Mouse (Mus musculus) hindbrain, embryonic 12.5 days (tissue): ENCODE measurements at regions not wholly inside any gene's neighbourhood (a gene's known extent, or its start where the extent isn't known, plus 50 kb on each side); places are given as distances from the start of the nearest gene placed in this dataset.

ENCODE experiments used
- ATAC-seq: fragments of 200-750 bp; cut with Nextera tagmentation; 2 replicates; pipeline ENCODE4 v1.8.0; 2017; ENCODE audit warnings: moderate TSS enrichment; ENCODE audit not compliant: low FRiP score
- H3K27ac ChIP-seq: fragments of 300-500 bp; sonication (generic); 2 replicates; pipeline ENCODE4 v1.5.1; 2016; ENCODE audit warnings: mild to moderate bottlenecking
- H3K27me3 ChIP-seq: fragments of 300-500 bp; sonication (generic); 2 replicates; pipeline ENCODE4 v1.6.1; 2016; ENCODE audit warnings: mild to moderate bottlenecking
- H3K36me3 ChIP-seq: fragments of 300-500 bp; sonication (generic); 2 replicates; pipeline ENCODE4 v1.6.1; 2016; ENCODE audit warnings: mild to moderate bottlenecking
- H3K4me1 ChIP-seq: fragments of 300-500 bp; sonication (generic); 2 replicates; pipeline ENCODE4 v1.6.1; 2016
- H3K4me2 ChIP-seq: fragments of 300-500 bp; sonication (generic); replicated peaks from 2 replicates; pipeline ENCODE4 v1.6.1; 2016; ENCODE audit warnings: mild to moderate bottlenecking
- H3K4me3 ChIP-seq: fragments of 300-500 bp; sonication (generic); 2 replicates; pipeline ENCODE4 v1.5.1; 2016; ENCODE audit warnings: mild to moderate bottlenecking
- H3K9ac ChIP-seq: fragments of 300-500 bp; sonication (generic); 2 replicates; pipeline ENCODE4 v1.6.1; 2016; ENCODE audit warnings: mild to moderate bottlenecking, moderate library complexity
- H3K9me3 ChIP-seq: fragments of 300-500 bp; sonication (generic); replicated peaks from 2 replicates; pipeline ENCODE4 v1.6.1; 2016; ENCODE audit warnings: mild to moderate bottlenecking
- WGBS: fragments of 180-500 bp; shearing (Covaris S2); methylation state at CpG from one replicate; pipeline ENCODE4 v1.1.7; 2016; 5-methylcytosine and 5-hydroxymethylcytosine counted together

DNA sequence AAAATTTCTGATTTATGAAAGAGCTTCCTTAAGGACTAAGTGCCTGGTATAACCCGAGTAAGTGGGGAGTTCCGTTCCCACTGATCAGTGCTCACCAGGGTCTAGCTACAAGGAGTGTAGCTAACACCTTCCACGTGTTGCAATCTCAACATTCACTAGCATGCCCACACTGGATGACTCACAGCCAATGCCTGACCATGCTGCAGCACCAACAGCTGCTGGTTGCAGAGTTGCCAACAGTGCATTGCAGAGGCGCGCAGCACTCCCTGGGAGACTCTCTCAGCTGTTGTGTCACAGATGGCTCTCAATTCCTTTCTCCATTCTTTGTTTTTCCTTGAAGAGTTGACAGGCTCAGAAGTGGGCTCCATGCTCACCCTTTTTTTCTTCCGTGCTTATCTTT lies 787.5 kb upstream of the Tenm3 start:
- Histone ChIP-seq H3K4me2 (no peak overlapping the region), H3K9ac (no peak overlapping the region), H3K27ac (no peak overlapping the region), H3K4me3 (no peak overlapping the region), H3K36me3 (no peaks in the 10 kb centered on the region), H3K27me3 (no peaks in the 10 kb centered on the region), H3K4me1 (no peaks in the 10 kb centered on the region), H3K9me3 (no peaks in the 10 kb centered on the region)
- ATAC-seq: no peak
- 66% methylated on average over 6 of the region's 6 CpGs for WGBS

DNA sequence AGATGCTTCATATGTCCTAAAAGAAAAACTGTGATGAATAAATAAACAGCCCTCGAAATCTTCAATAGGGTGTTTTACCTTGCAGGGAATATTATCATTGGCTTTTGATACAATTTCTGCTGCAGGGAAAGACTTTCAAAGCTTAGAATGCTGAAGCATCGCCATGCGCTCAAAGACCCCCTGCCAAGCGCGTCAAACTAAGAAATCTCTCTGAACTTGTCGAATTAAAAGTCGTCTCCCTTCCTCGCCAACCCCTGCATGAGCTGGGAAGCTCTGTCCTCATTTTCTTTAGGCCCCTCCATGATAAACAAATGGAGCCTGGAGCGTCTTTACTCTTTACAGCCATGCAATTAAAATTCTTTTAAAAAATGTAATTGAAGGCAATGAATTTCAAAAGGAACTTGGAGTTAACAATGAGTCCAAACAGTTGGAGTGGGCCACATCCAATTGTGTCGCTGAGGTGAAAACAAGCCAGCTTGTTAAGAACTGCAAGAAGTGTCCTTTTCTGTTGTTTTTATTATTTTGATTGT lies 784.3 kb upstream of the Tenm3 start:
- H3K4me1 ChIP-seq: no peaks in the 10 kb centered on the region
- no peak overlapping the region for H3K4me2 ChIP-seq
- ATAC-seq: no peak
- H3K27ac ChIP-seq: no peak overlapping the region
- H3K9me3 ChIP-seq: no peaks in the 10 kb centered on the region
- 21% methylated on average over 10 of the region's 10 CpGs for WGBS
- H3K9ac ChIP-seq: no peak overlapping the region
- no peaks in the 10 kb centered on the region for H3K36me3 ChIP-seq
- no peaks in the 10 kb centered on the region for H3K27me3 ChIP-seq
- no peak overlapping the region for H3K4me3 ChIP-seq

DNA sequence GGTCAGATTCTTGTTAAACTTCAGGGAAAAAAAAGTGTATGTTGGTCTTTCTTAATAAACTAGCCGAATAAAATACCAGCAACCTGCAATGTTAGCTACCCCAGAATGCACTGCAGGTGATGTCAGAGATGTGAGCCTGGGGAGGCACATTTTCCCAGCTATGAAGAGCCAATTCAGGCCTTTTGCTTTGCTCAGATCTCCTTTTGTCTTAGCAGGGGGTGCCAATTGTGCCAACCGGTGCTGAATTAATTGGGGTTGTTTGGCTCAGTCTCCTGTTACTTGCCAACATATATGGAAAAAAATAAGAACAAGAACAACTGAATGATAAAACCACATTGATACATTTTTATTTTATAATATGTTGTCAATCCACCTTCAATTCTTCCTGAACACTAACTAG lies 751.8 kb upstream of the Tenm3 start:
- Histone ChIP-seq H3K4me2 (no peak overlapping the region), H3K4me1 (no peaks in the 10 kb centered on the region), H3K36me3 (no peaks in the 10 kb centered on the region), H3K9me3 (no peaks in the 10 kb centered on the region), H3K4me3 (no peak overlapping the region), H3K9ac (no peak overlapping the region), H3K27ac (no peak overlapping the region), H3K27me3 (no peaks in the 10 kb centered on the region)
- 72% methylated on average over 2 of the region's 2 CpGs for WGBS
- ATAC-seq: no peak

DNA sequence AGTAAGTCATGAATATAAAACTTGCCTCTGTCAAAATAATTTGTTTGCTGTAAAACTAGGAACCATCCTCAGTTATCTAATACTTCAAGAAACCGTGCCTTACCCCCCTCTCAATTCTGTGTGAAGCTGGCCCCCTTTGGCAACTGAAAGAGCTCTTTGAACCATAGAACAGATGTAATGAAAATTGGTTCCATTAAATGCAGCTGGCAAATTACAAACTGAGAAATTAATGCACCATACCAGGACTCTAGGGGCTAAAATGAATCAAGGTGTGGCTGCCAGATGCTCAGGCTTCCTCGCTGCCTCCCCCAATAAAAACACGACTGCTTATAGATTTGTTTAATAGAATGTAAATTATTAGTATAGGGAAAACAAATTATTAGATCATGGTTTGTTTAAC lies 723.7 kb upstream of the Tenm3 start:
- Histone ChIP-seq H3K36me3 (no peaks in the 10 kb centered on the region), H3K27me3 (no peaks in the 10 kb centered on the region), H3K27ac (no peak overlapping the region), H3K9ac (no peak overlapping the region), H3K4me1 (no peaks in the 10 kb centered on the region), H3K4me3 (no peak overlapping the region), H3K4me2 (no peak overlapping the region), H3K9me3 (no peaks in the 10 kb centered on the region)
- 65% methylated on average over 3 of the region's 3 CpGs for WGBS
- ATAC-seq: no peak

DNA sequence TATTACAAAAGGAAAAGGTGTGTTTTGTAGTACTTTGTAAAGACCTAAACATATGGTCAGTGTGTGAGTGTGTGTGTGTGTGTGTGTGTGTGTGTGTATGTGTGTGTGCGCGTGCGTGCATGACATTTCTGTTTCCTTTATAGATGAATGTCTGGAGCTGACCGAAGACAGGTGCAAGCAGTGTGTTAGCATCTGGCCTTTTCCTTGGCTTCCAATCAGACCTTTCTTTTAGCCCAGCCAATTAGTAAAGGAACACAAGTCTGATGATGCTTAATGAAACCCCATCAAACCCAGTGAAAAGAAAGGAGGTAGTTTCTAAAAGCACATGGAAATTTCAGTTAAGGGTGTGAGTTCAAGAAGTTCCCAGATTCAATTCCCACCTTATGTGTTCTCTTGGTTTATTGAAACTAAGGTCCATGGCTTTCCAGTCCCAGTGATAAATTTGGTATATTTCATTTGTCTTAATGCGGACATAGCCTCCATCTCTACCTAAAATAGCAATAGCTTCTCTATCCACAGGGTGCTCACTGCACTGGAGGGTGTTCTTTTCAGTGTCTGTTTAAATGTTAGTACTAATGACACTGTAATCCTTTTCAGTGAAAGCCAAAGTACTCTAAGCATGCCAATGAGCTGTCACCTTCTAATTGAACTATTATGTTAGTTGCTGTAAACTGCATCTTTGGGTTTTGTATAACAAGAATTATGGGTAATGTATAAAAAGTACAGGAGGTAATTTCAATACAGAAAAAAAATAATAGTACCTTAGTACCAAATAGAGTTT lies 719.9 kb upstream of the Tenm3 start:
- no peak for ATAC-seq
- H3K4me2 ChIP-seq: no peak overlapping the region
- no peaks in the 10 kb centered on the region for H3K27me3 ChIP-seq
- WGBS: 84% methylated on average over 5 of the region's 5 CpGs
- no peaks in the 10 kb centered on the region for H3K9me3 ChIP-seq
- H3K9ac ChIP-seq: no peak overlapping the region
- no peak overlapping the region for H3K27ac ChIP-seq
- no peak overlapping the region for H3K4me3 ChIP-seq
- H3K4me1 ChIP-seq: no peaks in the 10 kb centered on the region
- no peaks in the 10 kb centered on the region for H3K36me3 ChIP-seq

DNA sequence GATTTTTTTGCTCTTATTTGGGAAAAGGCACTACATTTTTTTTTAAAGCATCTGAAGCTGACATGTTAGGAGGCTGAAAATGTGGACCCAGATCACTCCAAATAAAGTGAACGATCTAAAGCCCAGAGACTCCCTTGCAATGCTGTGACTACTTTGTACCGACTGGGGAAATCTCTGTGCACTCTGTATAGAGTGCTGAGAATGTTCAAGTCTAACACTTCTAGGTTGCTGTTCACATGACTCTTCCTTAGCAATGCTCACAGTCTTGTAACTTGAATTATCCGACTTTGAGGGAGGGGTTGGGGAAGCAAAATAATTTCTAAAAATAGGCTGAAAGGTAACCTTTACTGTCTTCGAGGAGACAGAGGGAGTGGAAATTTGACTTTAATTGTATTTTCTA lies 719.2 kb upstream of the Tenm3 start:
- H3K27me3 ChIP-seq: no peaks in the 10 kb centered on the region
- no peak overlapping the region for H3K4me2 ChIP-seq
- no peak overlapping the region for H3K27ac ChIP-seq
- no peaks in the 10 kb centered on the region for H3K36me3 ChIP-seq
- WGBS: 86% methylated on average over 4 of the region's 4 CpGs
- H3K9ac ChIP-seq: no peak overlapping the region
- ATAC-seq: no peak
- no peaks in the 10 kb centered on the region for H3K9me3 ChIP-seq
- no peaks in the 10 kb centered on the region for H3K4me1 ChIP-seq
- H3K4me3 ChIP-seq: no peak overlapping the region

DNA sequence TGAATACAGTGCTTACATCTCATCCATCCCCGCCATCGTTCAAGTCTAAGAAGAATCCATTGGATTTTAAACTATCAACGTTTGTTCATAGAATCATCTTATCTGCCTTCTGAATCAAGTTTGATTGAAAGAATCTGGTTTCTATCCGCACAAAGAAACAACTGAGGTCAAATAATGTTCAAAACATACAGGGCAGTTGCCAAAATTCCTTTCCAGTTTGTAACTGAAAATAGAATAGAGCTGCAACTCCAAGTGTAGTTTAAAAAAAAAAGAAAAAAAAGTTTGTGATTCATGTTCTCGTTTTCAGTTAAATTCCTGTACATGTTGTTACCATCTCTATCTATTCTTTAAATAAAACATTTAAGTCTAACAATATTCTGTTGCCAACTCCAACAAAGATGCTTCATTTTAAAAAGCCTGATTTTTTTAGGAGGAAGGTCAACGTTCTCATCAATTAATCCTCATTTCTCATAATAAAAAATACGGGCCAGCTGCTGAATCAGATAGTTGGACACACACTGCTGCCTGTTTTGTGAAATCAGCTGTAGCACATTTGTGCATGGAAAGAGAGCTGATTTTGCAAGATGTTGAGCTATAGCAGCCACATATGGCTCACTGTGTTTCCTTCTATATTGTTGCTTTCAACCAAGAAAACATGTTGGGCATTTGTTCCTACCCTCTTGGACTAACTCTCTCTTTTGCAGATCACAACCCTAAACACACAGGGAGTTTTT lies 712.1 kb upstream of the Tenm3 start:
- Histone ChIP-seq H3K9ac (no peak overlapping the region), H3K4me3 (no peak overlapping the region), H3K27me3 (no peaks in the 10 kb centered on the region), H3K9me3 (no peaks in the 10 kb centered on the region), H3K4me1 (no peaks in the 10 kb centered on the region), H3K27ac (no peak overlapping the region), H3K4me2 (no peak overlapping the region), H3K36me3 (no peaks in the 10 kb centered on the region)
- WGBS: 83% methylated on average over 7 of the region's 7 CpGs
- ATAC-seq: no peak

DNA sequence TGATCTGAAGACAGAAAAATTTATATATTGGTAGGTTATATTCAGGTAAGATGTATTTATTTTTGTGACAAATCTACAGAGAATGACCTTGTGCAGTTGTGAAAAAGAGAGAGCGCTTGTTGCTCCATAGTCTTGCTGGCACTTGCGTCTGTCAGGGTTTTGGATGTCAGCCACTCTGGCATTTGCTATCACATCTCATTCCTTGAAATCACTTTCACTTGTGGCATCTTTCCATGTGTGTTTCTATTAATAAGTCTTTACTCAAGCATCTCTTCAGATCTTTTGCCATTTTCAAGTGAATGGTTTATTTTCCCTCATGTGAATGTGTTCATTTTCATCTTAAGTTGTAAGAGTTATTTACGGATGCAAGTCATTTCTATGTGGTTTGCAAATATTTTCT lies 709.4 kb upstream of the Tenm3 start:
- Histone ChIP-seq H3K36me3 (no peaks in the 10 kb centered on the region), H3K27ac (no peak overlapping the region), H3K4me1 (no peaks in the 10 kb centered on the region), H3K9ac (no peak overlapping the region), H3K4me2 (no peak overlapping the region), H3K4me3 (no peak overlapping the region), H3K9me3 (no peaks in the 10 kb centered on the region), H3K27me3 (no peaks in the 10 kb centered on the region)
- 93% methylated on average over 3 of the region's 3 CpGs for whole genome bisulfite sequencing
- ATAC-seq: no peak

DNA sequence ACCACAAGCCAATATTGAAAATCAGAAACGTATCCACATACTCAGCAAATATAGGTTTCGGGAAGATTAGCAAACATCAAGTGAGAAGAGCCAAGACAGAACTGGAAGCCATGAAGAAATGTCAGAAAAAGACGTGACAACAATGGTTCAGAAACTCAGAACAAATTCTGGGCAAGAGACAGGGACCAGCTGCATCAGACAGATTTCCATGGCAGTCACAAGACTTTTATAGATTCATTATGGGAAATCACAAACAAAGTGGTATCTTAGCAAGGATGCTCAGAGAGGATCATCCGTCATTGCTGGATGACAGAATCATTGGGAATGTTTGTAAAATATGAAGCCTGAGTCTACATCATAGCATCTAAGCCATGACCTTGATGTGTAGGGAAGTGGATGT lies 699.6 kb upstream of the Tenm3 start:
- no peak for ATAC-seq
- WGBS: 91% methylated on average over 4 of the region's 4 CpGs

DNA sequence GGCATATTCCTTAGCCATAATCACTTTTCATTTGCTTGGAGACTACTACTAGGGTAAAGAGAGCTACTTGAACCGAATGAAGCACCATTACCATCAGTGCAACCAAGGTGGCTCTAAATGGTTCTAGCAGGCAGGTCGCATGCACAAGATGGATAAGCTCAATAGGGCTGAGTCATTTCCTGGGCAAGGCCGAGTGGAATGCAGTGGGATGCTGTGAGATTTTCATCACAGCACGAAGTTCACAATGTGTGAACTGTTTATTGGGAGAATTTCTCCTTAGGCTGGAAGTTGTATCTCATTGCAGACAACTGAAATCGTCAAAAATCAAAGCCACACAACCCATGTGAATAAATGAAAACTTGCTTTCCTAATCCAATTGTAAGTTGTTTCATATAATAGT lies 697.6 kb upstream of the Tenm3 start:
- no peak overlapping the region for H3K27ac ChIP-seq
- H3K4me1 ChIP-seq: no peaks in the 10 kb centered on the region
- no peaks in the 10 kb centered on the region for H3K9me3 ChIP-seq
- no peak overlapping the region for H3K9ac ChIP-seq
- no peak overlapping the region for H3K4me3 ChIP-seq
- no peaks in the 10 kb centered on the region for H3K27me3 ChIP-seq
- ATAC-seq: no peak
- H3K36me3 ChIP-seq: no peaks in the 10 kb centered on the region
- no peak overlapping the region for H3K4me2 ChIP-seq
- 77% methylated on average over 5 of the region's 5 CpGs for WGBS

More for the DNA sequence above, 699.6 kb upstream of the Tenm3 start:
- H3K4me3 ChIP-seq: no peak overlapping the region
- H3K4me2 ChIP-seq: no peak overlapping the region
- no peaks in the 10 kb centered on the region for H3K36me3 ChIP-seq
- no peaks in the 10 kb centered on the region for H3K9me3 ChIP-seq
- no peaks in the 10 kb centered on the region for H3K27me3 ChIP-seq
- no peak overlapping the region for H3K9ac ChIP-seq
- no peaks in the 10 kb centered on the region for H3K4me1 ChIP-seq
- no peak overlapping the region for H3K27ac ChIP-seq

DNA sequence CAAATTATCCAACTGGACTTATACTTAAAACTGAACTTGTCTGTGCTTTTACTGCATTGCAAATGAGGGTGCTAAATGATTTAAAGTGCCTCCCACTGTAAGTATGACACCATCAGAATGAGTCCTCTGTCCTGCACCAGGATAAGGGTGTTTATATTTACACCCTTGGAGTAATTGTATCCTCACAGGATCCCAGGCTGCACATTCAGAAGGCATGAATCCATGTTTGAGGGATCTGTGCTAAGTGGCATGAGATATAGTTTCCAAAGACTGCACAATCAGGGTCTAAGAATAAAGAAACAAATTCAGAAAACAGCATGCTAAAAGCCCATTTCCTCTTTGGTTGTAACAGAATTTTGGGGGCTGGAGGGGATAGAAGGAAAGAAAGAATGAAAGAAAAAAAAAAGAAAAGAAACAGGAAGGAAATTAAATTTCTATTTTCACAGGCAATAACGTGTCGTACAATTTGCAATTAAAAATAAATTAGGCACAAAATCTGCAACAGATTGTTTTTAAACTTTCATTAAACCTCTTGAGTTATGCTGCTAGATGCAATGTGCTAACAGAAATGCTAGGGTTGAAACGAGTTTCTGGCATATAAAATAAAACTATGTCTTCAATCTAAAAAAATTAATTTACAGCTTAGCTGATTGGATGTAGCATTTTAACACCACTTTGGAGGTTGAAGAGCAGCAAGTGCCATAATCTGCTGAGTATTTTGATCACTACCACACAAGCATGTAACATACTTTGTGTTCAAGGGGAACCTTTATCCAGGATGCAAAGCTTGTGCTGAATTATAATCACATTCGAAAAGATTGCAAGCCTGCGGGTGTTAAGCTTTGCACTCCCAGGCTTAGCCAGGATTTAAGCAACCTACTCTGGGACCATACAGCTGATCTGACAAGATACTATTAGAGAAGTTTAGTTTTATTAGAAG lies 689.9 kb upstream of the Tenm3 start:
- no peaks in the 10 kb centered on the region for H3K36me3 ChIP-seq
- no peak overlapping the region for H3K27ac ChIP-seq
- no peaks in the 10 kb centered on the region for H3K27me3 ChIP-seq
- H3K9me3 ChIP-seq: no peaks in the 10 kb centered on the region
- H3K4me3 ChIP-seq: no peak overlapping the region
- H3K9ac ChIP-seq: no peak overlapping the region
- H3K4me1 ChIP-seq: no peaks in the 10 kb centered on the region
- ATAC-seq: no peak
- WGBS: 76% methylated on average over 5 of the region's 5 CpGs
- H3K4me2 ChIP-seq: no peak overlapping the region

DNA sequence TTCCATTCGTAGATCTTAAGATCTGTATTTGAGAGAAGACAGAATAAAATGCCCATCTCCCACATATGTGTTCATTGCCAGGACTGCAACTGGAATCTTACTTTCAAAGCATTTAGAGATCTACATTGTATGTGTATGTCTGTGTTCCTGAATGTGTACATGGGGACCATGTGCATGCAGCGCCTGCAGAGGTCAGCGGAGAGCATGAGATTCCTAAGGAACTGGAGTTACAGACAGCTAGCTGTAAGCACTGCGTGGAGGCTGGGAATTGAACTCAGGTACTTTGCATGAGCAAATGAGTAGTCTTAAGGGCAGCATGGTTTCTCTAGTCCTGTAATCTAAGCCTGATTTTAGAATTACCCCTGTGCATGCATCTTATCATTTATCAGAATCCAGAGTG lies 685.5 kb upstream of the Tenm3 start:
- ATAC-seq: no peak
- Histone ChIP-seq H3K27ac (no peak overlapping the region), H3K4me3 (no peak overlapping the region), H3K36me3 (no peaks in the 10 kb centered on the region), H3K9ac (no peak overlapping the region), H3K27me3 (no peaks in the 10 kb centered on the region), H3K4me2 (no peak overlapping the region), H3K4me1 (no peaks in the 10 kb centered on the region), H3K9me3 (no peaks in the 10 kb centered on the region)
- WGBS: 70% methylated on average over 4 of the region's 4 CpGs
